Mouse (Mus musculus): Measurements from ENCODE around the gene Tmed6. TPM values are rescaled to one million over a fixed set of nuclear protein-coding genes. Genes with fewer than 3 reads are reported as not detected.
"Not testable (repeated sequence)": the region's sequence is repeated elsewhere in the genome, so short reads cannot be mapped to it uniquely, and the experiment has no call there.

Gene Tmed6
- polyA plus RNA-seq, 1 experiment from 2014 or later: not detected

DNA sequence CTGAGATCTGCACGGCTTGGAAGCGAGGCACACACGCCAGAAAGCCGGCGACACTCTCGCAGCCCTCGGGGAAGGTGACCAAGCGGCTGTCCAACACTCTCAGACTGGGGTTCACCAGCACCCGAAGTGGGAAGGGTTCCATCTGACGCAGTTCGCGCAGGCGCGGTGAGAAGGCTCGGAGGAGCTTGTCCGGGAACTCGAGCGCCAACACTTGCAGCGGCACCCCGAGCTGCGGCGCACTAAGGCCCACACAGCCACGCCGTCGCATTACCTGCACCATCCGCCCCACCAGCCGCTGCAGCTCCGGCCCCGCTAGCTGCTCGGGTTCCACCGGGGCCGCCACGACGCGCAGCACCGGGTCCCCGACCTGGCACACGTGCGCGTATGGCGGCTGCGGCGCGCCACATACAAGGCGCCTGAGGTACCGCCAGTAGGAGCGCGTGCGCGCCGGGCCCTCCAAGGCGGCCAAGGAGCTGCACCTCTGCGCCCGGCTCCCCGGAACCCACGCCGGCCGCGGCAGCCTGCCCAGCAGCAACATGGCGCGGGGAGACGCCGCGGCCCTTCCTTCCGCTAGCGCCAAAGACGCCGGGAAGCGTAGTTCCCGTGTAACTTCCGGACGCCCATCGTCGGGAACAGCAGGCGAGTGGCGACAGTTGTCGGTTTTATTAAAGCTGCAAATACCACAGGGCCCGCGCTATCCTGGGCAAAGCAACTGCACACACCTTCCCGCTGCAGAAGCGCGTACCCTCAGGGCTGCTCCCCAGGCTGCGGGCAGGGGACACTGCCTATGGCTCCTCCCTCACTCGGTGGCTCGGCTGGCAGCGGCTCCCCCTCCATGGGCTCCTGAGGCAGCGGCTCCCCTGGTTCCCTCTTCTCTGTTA is 17.1 kb downstream of the Tmed6 start, which contains the start of gene Pdf:
TSS of gene Pdf (minus strand) at position 554 of the 881 bp plus-strand sequence.
- WGBS (ENCODE audit: missing documents): under 1% methylated on average over 77 of the region's 87 CpGs
- H3K27ac ChIP-seq: peak within 1 kb of the TSS; percentile 43
- H3K4me3 ChIP-seq (ENCODE audit: inconsistent target): peak within 1 kb of the TSS; percentile 60
- H3K36me3 ChIP-seq (ENCODE audit: inconsistent target): peaks cover 51% of the 10 kb centered on the region
- peaks cover 62% of the 10 kb centered on the region for H3K79me2 ChIP-seq (ENCODE audit: inconsistent target)

DNA sequence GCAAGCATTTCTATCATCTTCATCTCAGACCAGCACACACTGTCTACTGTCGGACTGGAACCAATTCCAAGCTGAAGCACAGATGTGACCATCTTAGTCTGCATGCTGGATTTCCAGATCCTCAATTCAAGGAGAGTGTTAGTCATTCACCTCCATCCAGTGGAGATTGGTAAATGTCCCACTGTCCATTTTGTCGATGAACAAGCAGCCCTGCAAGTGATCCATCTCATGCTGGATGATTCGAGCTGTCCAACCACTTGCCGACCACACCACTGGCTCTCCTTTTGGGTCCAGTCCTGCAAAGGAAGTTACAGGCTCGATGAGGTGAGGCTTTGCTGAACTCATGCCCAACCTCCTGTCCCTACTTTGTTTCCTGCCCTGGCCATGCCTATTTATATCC is 18.5 kb downstream of the Tmed6 start:
- WGBS (ENCODE audit: missing documents): 64% methylated on average over 5 of the region's 5 CpGs
- no peak overlapping the region for H3K4me3 ChIP-seq (ENCODE audit: inconsistent target)
- peaks cover 51% of the 10 kb centered on the region for H3K36me3 ChIP-seq (ENCODE audit: inconsistent target)
- no peak overlapping the region for H3K27ac ChIP-seq
- H3K79me2 ChIP-seq (ENCODE audit: inconsistent target): peaks cover 49% of the 10 kb centered on the region

DNA sequence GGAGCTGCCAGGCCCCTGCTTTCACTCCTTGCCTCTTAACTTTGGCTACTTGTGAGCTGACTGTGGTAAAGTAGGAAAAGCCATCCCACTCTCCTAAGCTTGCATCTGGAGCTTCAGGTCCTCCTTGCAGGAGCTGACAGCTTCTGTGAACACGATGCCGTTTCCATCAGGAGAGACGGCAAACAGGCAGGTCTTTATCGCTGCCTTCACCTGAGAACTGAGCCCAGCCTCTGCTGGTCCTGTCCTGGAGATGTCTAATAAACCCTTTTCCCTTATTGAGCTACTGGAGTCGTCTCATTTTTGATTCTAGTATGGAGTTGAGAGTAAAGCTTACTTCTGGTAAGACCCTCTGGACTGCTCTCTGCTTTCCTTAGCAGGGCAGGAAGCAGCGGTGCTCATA is 20.0 kb downstream of the Tmed6 start:
- H3K36me3 ChIP-seq (ENCODE audit: inconsistent target): peaks cover 60% of the 10 kb centered on the region
- WGBS (ENCODE audit: missing documents): 88% methylated on average over 6 of the region's 6 CpGs
- no peak overlapping the region for H3K27ac ChIP-seq
- H3K79me2 ChIP-seq (ENCODE audit: inconsistent target): peaks cover 34% of the 10 kb centered on the region
- no peak overlapping the region for H3K4me3 ChIP-seq (ENCODE audit: inconsistent target)

DNA sequence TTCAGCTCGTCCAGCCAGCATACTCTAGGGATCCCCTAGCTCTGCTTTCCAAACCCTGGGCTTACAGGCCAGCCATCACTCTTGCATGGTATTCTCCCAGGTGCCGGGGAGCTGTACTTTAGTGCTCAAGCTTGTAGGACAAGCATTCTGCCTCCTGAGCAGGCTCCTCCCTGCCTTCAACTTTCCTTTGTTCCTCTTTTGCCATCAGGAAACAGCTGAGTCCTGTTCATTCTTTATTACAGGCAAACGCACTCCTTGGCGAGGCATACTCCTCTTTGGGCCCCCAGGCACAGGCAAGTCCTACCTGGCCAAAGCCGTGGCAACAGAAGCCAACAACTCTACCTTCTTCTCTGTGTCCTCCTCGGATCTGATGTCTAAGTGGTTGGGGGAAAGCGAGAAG is 24.8 kb downstream of the Tmed6 start:
- H3K79me2 ChIP-seq (ENCODE audit: inconsistent target): peaks cover 8% of the 10 kb centered on the region; the same call in 1 of the 2 replicates
- 45% methylated on average over 7 of the region's 7 CpGs for WGBS (ENCODE audit: missing documents)
- H3K4me3 ChIP-seq (ENCODE audit: inconsistent target): no peak overlapping the region
- no peak overlapping the region for H3K27ac ChIP-seq
- peaks cover 66% of the 10 kb centered on the region for H3K36me3 ChIP-seq (ENCODE audit: inconsistent target)

DNA sequence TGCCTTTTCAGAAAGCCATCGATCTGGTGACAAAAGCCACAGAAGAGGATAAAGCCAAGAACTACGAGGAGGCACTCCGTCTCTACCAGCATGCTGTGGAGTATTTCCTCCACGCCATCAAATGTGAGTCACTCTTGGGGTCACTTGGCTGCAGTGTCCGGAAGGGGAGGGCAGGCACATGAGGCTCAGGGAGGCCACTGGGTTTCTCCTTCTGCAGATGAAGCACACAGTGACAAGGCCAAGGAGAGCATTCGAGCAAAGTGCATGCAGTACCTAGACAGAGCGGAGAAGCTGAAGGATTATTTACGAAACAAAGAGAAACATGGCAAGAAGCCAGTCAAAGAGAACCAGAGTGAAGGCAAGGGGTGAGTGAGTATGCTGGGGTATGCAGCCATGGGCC is 28.8 kb downstream of the Tmed6 start:
- H3K27ac ChIP-seq: no peak overlapping the region
- 86% methylated on average over 8 of the region's 8 CpGs for WGBS (ENCODE audit: missing documents)
- H3K36me3 ChIP-seq (ENCODE audit: inconsistent target): peaks cover 26% of the 10 kb centered on the region
- no peak overlapping the region for H3K4me3 ChIP-seq (ENCODE audit: inconsistent target)
- H3K79me2 ChIP-seq (ENCODE audit: inconsistent target): peaks cover 44% of the 10 kb centered on the region

DNA sequence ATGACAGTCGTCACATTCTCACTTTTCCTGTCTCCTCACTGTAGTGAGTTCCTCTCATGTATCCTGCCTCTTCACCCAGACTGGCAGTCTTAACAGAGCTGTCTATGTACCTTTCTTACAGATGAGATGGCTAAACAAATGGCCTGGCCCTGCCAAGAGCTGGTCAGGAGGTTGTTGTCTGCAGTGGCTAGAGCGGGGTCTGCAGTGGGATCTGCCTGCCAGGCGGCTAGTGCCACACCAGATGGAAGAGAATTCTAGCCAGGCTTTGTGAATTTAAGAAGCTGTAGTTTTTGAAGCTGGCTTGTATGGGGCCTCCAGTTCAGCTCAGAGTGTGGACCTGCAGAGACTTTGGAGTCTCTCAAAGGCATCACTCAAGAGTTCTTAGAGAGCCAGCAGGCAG is 29.8 kb downstream of the Tmed6 start:
- Histone ChIP-seq H3K79me2 (ENCODE audit: inconsistent target) (peaks cover 44% of the 10 kb centered on the region), H3K36me3 (ENCODE audit: inconsistent target) (peaks cover 17% of the 10 kb centered on the region), H3K27ac (no peak overlapping the region), H3K4me3 (ENCODE audit: inconsistent target) (no peak overlapping the region)
- 100% methylated on average over 3 of the region's 3 CpGs for WGBS (ENCODE audit: missing documents)

DNA sequence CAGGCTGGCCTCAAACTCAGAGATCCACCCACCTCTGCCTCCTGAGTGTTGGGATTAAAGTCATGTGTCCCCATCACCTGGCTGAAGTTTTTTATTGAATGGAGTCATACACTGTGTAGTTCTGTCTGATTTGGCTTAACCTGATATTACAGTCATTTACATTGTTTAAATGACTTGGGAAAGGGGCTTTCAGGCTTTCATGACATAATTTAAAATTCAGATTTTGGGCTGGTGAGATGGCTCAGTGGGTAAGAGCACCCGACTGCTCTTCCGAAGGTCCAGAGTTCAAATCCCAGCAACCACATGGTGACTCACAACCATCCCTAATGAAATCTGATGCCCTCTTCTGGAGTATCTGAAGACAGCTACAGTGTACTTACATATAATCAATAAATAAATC is 31.8 kb downstream of the Tmed6 start:
- H3K27ac ChIP-seq; H3K4me3 ChIP-seq (ENCODE audit: inconsistent target): not testable (repeated sequence)
- H3K79me2 ChIP-seq (ENCODE audit: inconsistent target): peaks cover 44% of the 10 kb centered on the region
- H3K36me3 ChIP-seq (ENCODE audit: inconsistent target): peaks cover 11% of the 10 kb centered on the region
- 86% methylated on average over 2 of the region's 2 CpGs for WGBS (ENCODE audit: missing documents)

DNA sequence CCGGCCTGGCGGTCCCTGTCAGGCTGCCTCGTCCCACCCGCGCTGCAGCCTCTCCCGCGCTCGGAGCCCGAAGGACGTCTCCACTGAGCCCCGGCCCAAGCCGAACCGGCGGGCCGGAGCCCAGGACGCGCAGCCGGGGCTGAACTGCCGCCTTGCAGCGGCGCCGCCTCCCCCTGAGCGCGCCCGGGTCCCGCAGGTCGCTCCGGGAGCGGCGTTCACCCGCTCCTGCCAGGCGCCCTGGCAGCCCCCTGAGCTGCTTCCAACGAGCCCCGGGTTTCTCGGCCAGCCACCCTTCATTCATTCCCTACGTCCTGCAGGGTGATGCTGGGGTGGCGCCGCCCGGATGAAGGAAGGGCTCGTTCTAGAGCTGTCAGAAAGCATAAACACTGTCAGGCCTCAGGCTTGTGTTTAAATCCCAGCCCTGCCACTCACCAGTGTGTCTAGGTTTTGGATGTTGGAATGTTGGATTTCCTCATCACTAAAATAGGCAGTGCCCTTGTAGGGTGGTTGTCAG is 33.8 kb downstream of the Tmed6 start:
- Histone ChIP-seq H3K79me2 (ENCODE audit: inconsistent target) (peaks cover 44% of the 10 kb centered on the region), H3K27ac (no peak overlapping the region)
- WGBS (ENCODE audit: missing documents): 1% methylated on average over 40 of the region's 40 CpGs

DNA sequence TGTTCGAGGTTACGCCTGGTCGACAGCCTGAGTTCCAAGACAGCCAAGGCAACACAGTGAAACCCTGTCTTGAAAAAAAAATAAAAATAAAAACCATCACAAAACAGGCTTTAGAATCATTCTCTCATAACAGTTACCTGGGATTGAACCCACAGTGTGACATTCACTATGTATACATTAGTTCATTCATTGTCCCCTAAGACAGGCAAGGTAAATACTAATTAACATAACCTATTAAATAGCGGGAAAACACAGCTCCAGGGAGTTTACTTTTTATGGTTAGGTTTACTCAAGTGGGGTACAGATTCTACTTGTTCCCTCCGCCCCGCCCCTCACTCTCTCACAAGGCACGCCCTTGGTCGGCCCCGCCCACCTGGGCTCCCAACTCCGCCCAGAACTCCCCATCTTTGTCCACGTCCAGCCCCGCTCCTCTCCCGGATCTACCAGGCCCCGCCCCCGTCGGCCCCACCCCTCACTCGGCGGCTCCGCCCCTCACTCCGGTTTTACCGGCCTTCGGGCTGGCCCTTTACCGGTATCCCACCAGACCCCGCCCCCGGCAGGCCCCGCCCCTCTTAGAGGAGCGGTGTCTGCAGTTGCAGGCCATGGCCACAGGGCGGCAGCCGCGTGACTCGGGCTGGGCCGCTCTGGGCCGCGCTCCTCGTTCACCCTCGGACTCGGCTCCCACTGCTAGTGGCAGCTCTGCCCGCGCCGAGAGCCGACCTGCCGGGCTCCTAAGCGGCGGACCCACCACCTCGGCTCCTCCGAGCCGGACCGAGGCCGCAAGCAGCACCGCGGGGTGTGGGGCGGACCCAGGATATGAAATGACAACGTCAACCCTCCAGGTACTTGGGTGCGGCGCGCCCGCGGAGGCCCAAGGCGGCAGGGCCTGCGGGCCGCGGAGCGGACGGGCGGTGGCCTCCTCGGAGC is 34.5 kb downstream of the Tmed6 start, which contains the start of gene Vps4a:
TSS of gene Vps4a (plus strand) at position 573 of the 927 bp plus-strand sequence.
- H3K27ac ChIP-seq: 0 out of 2 replicates have a peak within 1 kb of the TSS, but pooled peaks have one; percentile 8
- peaks cover 43% of the 10 kb centered on the region for H3K79me2 ChIP-seq (ENCODE audit: inconsistent target)
- peak within 1 kb of the TSS; percentile 54 for H3K4me3 ChIP-seq (ENCODE audit: inconsistent target)
- no peaks in the 10 kb centered on the region for H3K36me3 ChIP-seq (ENCODE audit: inconsistent target)
- WGBS (ENCODE audit: missing documents): 7% methylated on average over 58 of the region's 66 CpGs

More for the DNA sequence above, 33.8 kb downstream of the Tmed6 start:
- H3K4me3 ChIP-seq (ENCODE audit: inconsistent target): peak overlapping the region; percentile 54
- peaks cover 3% of the 10 kb centered on the region; the same call in 1 of the 2 replicates for H3K36me3 ChIP-seq (ENCODE audit: inconsistent target)

DNA sequence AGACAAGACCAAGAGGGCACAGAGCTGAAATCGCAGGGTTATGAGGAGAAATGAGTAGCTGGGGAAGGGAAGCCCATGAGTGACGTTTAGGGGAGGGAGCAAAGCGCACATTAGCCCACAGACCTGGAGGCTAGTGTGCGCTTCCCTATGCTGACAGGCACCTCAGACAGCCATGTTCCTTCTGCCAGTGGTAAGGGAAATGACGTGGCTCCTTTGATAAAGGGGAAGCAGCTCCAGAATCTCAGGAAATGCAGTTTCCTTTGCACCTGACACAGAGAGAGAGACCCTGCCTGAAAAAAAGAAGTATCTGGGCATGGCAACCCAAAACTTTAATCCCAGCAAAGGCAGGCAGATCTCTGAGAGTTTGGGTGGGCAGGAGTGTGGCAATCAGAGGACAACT is 35.4 kb downstream of the Tmed6 start:
- Histone ChIP-seq H3K4me3 (ENCODE audit: inconsistent target) (no peak overlapping the region), H3K27ac (0 out of 2 replicates have a peak overlapping the region, but pooled peaks have one; percentile 8), H3K79me2 (ENCODE audit: inconsistent target) (peaks cover 34% of the 10 kb centered on the region), H3K36me3 (ENCODE audit: inconsistent target) (no peaks in the 10 kb centered on the region)
- WGBS (ENCODE audit: missing documents): 59% methylated on average over 5 of the region's 5 CpGs

DNA sequence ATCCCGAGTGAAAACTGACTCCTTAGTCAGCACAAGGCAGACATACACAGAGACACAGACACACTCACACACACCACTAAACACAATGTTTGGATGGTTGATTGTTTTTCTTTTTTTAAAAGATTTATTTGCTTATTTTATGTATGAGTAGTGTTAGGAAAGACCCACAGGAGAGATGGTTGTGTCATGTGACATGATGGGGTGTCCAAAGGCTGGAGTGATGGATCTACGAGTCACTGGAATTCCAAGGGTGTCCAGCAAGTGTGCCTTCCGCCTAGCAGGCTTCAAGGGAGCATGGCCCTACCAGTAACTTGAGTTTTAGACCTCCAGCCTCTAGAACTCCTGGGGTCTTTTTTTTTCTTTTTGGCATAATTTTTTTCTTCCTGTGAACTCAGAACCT is 36.1 kb downstream of the Tmed6 start:
- Histone ChIP-seq H3K4me3 (ENCODE audit: inconsistent target) (no peak overlapping the region), H3K36me3 (ENCODE audit: inconsistent target) (no peaks in the 10 kb centered on the region), H3K79me2 (ENCODE audit: inconsistent target) (peaks cover 27% of the 10 kb centered on the region), H3K27ac (no peak overlapping the region)
- WGBS (ENCODE audit: missing documents): 87% methylated on average over 3 of the region's 3 CpGs

DNA sequence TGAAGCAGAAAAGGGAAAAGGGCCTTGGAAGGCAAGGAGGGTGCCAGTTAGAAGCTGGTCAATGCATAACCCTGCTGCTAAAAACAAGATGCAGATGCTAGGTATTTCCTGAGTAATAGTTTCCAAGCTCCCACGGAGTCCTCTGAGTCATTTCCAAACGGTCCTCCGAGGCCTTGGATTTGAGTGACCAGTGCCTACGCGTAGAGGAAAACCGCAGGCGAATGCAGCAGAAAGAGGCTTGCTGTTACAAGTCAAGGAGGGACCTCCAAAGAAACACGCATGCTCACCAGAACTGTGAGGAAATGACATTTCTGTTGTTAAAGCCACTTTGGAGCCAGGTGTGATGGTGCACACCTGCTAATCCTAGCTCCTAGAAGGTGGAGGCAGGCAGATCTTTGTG is 42.0 kb downstream of the Tmed6 start:
- H3K4me3 ChIP-seq (ENCODE audit: inconsistent target): no peak overlapping the region
- H3K79me2 ChIP-seq (ENCODE audit: inconsistent target): no peaks in the 10 kb centered on the region
- H3K27ac ChIP-seq: no peak overlapping the region
- H3K36me3 ChIP-seq (ENCODE audit: inconsistent target): no peaks in the 10 kb centered on the region
- WGBS (ENCODE audit: missing documents): 92% methylated on average over 8 of the region's 8 CpGs

DNA sequence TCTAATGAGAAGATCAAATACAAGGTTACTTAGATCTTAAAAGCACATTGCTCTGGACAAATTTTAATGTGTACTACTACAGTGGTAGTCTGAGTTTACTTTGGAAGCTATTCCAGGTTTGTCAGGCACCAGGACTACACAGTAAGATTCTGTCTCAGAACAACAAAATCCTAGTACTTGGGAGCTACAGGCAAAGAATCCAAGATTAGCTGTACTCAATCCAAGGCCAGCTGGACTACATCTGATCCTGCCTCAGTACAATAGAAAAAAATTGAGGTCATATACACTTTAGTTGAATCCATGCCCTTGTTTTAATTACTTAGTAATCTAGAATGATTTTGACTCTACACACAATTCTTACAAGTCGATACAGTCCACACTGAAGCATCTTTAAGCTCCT is 50.5 kb downstream of the Tmed6 start:
- Histone ChIP-seq H3K4me3 (ENCODE audit: inconsistent target) (no peak overlapping the region), H3K36me3 (ENCODE audit: inconsistent target) (peaks cover 28% of the 10 kb centered on the region), H3K27ac (no peak overlapping the region), H3K79me2 (ENCODE audit: inconsistent target) (no peaks in the 10 kb centered on the region)
- WGBS (ENCODE audit: missing documents): 100% methylated on average over 1 of the region's 1 CpGs

DNA sequence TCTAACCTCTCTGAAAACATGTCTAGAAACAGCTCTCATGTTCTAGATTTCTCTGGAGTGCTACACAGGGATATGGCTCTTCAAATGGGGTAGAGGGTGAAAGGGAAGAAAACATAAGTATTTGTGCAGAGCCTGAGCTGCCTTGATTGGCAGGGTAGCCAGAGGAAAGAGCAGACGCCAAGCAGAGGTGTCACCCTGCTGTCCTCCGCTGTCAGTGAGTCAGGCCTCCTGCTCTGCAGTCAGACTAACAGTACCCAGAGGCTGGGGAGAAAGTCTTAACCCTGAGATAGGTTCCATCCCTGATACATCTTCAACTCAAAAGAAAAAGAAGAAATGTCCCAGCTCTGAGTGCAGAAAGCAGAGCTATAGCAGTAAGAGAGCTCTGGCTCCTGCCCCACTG is 52.8 kb downstream of the Tmed6 start:
- H3K27ac ChIP-seq: no peak overlapping the region
- H3K79me2 ChIP-seq (ENCODE audit: inconsistent target): no peaks in the 10 kb centered on the region
- H3K36me3 ChIP-seq (ENCODE audit: inconsistent target): peaks cover 33% of the 10 kb centered on the region
- H3K4me3 ChIP-seq (ENCODE audit: inconsistent target): no peak overlapping the region
- WGBS (ENCODE audit: missing documents): 84% methylated on average over 2 of the region's 2 CpGs
